Mouse (Mus musculus) stomach, postnatal 0 days (tissue): ENCODE results near the gene Ppp1r16b.

Source experiments
- CTCF ChIP-seq: IDR thresholded peaks from 2 replicates; pipeline ENCODE4 v1.5.1; 2016; ENCODE audit warnings: antibody characterized with exemption, low read depth, mild to moderate bottlenecking, moderate library complexity
- EP300 ChIP-seq: optimal IDR thresholded peaks from 2 replicates; pipeline ENCODE3; 2016; ENCODE audit warnings: antibody characterized with exemption

- TF ChIP-seq CTCF (no peak), EP300 (no peak)
These were observed 10.8 kb downstream of the Ppp1r16b start for GRCm38 (mm10) chr2:158675907-158676533.
